Mouse (Mus musculus) bone marrow macrophage, adult 2 months (primary cell): ENCODE data around the gene Prss50.

Experiments used
- CTCF ChIP-seq: IDR thresholded peaks from 2 replicates; pipeline ENCODE4 v1.5.1; 2012; ENCODE audit warnings: low read depth, mild to moderate bottlenecking, low read length, moderate library complexity
- POLR2A ChIP-seq: IDR thresholded peaks from 2 replicates; pipeline ENCODE4 v1.6.1; 2012; ENCODE audit warnings: mild to moderate bottlenecking, low read depth, low read length, borderline replicate concordance

DNA sequence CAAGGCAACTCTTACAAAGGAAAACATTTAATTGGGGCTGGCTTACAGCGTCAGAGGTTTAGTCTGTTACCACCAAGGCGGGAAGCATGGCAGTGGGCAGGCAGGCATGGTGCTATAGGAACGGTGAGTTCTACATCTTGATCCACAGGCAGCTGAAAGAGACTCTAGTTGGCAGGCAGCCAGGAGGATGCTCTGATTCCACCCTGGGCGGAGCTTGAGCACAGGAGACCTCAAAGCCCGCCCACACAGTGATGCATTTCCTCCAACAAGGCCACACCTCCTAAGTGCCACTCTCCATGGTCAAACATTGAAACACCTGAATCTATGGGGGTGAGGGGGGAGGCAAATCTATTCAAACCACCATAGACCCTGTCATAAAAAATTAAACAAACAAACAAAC is 24.7 kb upstream of the Prss50 start:
- no peak for TF ChIP-seq POLR2A
- no peak for TF ChIP-seq CTCF
